Mouse (Mus musculus) left cerebral cortex, adult 9 months (tissue): ENCODE measurements at regions not wholly inside any gene's neighbourhood (a gene's known extent, or its start where the extent isn't known, plus 50 kb on each side); places are given as distances from the start of the nearest gene placed in this dataset.

ENCODE experiments used
- DNase-seq, 2 experiments: peaks; one replicate each; pipeline ENCODE4 v3.0.0; 2022; ENCODE audit warnings: low spot score in 2 of 2

GRCm38 (mm10) chr9:47909051-47909450 is 252.8 kb upstream of the Nxpe4 start:
- DNase-seq: no peak

GRCm38 (mm10) chr9:47910501-47910906 is 251.3 kb upstream of the Nxpe4 start:
- DNase-seq: peak; percentile 27 to 49

GRCm38 (mm10) chr9:47912823-47913222 is 249.0 kb upstream of the Nxpe4 start:
- no peak for DNase-seq

GRCm38 (mm10) chr9:47935299-47935698 is 226.5 kb upstream of the Nxpe4 start:
- no peak for DNase-seq

- DNase-seq: no peak
These were observed 225.8 kb upstream of the Nxpe4 start for GRCm38 (mm10) chr9:47935957-47936457.

- DNase-seq: no peak
These were observed 222.7 kb upstream of the Nxpe4 start for GRCm38 (mm10) chr9:47938941-47939710.

- DNase-seq: peak in 1 of 2 experiments; percentile 40
These were observed 218.9 kb upstream of the Nxpe4 start for GRCm38 (mm10) chr9:47942761-47943583.

GRCm38 (mm10) chr9:47946226-47946625 is 215.6 kb upstream of the Nxpe4 start:
- no peak for DNase-seq

- DNase-seq: peak; percentile 52 to 78
These were observed 203.9 kb upstream of the Nxpe4 start for GRCm38 (mm10) chr9:47957881-47958280.

- no peak for DNase-seq
These were observed 203.0 kb upstream of the Nxpe4 start for GRCm38 (mm10) chr9:47958861-47959260.

- no peak for DNase-seq
These were observed 200.6 kb upstream of the Nxpe4 start for GRCm38 (mm10) chr9:47961176-47961575.

- no peak for DNase-seq
These were observed 199.7 kb upstream of the Nxpe4 start for GRCm38 (mm10) chr9:47962161-47962560.

GRCm38 (mm10) chr9:47962589-47962988 is 199.2 kb upstream of the Nxpe4 start:
- DNase-seq: no peak

GRCm38 (mm10) chr9:47973130-47973529 is 188.7 kb upstream of the Nxpe4 start:
- DNase-seq: no peak

- DNase-seq: no peak
These were observed 176.3 kb upstream of the Nxpe4 start for GRCm38 (mm10) chr9:47985356-47986111.

- no peak for DNase-seq
These were observed 174.6 kb upstream of the Nxpe4 start for GRCm38 (mm10) chr9:47987266-47987665.

GRCm38 (mm10) chr9:47994671-47995070 is 167.2 kb upstream of the Nxpe4 start:
- DNase-seq: peak in 1 of 2 experiments; percentile 44

GRCm38 (mm10) chr9:47999632-48000031 is 162.2 kb upstream of the Nxpe4 start:
- DNase-seq: peak in 1 of 2 experiments; percentile 25

GRCm38 (mm10) chr9:48029021-48029420 is 132.8 kb upstream of the Nxpe4 start:
- DNase-seq: peak; percentile 28 to 30

- no peak for DNase-seq
These were observed 131.0 kb upstream of the Nxpe4 start for GRCm38 (mm10) chr9:48030839-48031238.

GRCm38 (mm10) chr9:48035959-48036358 is 125.9 kb upstream of the Nxpe4 start:
- no peak for DNase-seq

GRCm38 (mm10) chr9:48044826-48045225 is 117.0 kb upstream of the Nxpe4 start:
- no peak for DNase-seq
